Mouse (Mus musculus) kidney, postnatal 0 days (tissue): ENCODE results near the gene Gm20604. TPM values are rescaled to one million over a fixed set of nuclear protein-coding genes. Genes with fewer than 3 reads are reported as not detected.
A peak's percentile ranks its signal among the peaks of the same experiment; 100 is the strongest.

Experiments used
- ATAC-seq: fragments of 200-750 bp; cut with Nextera tagmentation; replicated peaks from 2 replicates; pipeline ENCODE4 v1.8.0; 2017; ENCODE audit warnings: low read depth, moderate number of reproducible peaks, moderate TSS enrichment, moderate library complexity; ENCODE audit not compliant: low FRiP score
- DNase-seq: peaks from one replicate; pipeline ENCODE4 v3.0.0-alpha.2; 2016; ENCODE audit warnings: low spot score
- H3K27ac ChIP-seq: fragments of 300-500 bp; sonication (generic); 2 replicates; pipeline ENCODE4 v1.5.1; 2014; ENCODE audit warnings: mild to moderate bottlenecking
- H3K27me3 ChIP-seq: fragments of 300-500 bp; sonication (generic); 2 replicates; pipeline ENCODE4 v1.6.1; 2014; ENCODE audit warnings: low read length, mixed read lengths; ENCODE audit not compliant: insufficient read depth
- H3K36me3 ChIP-seq: fragments of 300-500 bp; sonication (generic); 2 replicates; pipeline ENCODE4 v1.6.1; 2014; ENCODE audit warnings: low read length, mixed read lengths; ENCODE audit not compliant: insufficient read depth
- H3K4me1 ChIP-seq: fragments of 300-500 bp; sonication (generic); replicated peaks from 2 replicates; pipeline ENCODE4 v1.6.1; 2014; ENCODE audit warnings: antibody characterized with exemption, low read length, mixed read lengths; ENCODE audit not compliant: insufficient read depth
- H3K4me2 ChIP-seq: fragments of 300-500 bp; sonication (generic); 2 replicates; pipeline ENCODE4 v1.6.1; 2014; ENCODE audit warnings: mild to moderate bottlenecking, low read length, moderate library complexity, mixed read lengths
- H3K4me3 ChIP-seq: fragments of 300-500 bp; sonication (generic); replicated peaks from 2 replicates; pipeline ENCODE4 v1.5.1; 2014; ENCODE audit warnings: low read depth, low read length
- H3K9ac ChIP-seq: fragments of 300-500 bp; sonication (generic); 2 replicates; pipeline ENCODE4 v1.6.1; 2014; ENCODE audit warnings: low read depth, low read length
- H3K9me3 ChIP-seq: fragments of 300-500 bp; sonication (generic); replicated peaks from 2 replicates; pipeline ENCODE4 v1.6.1; 2016; ENCODE audit warnings: low read length, inconsistent platforms, mixed read lengths
- CTCF ChIP-seq: IDR thresholded peaks from 2 replicates; pipeline ENCODE4 v1.5.1; 2016; ENCODE audit warnings: antibody characterized with exemption, low read depth, mild to moderate bottlenecking, moderate library complexity
- WGBS: fragments of 180-500 bp; shearing (Covaris S2); extraction: QIAGEN DNeasy Blood & Tissue Kit; methylation state at CpG from one replicate; pipeline ENCODE4 v1.1.7; 2014; 5-methylcytosine and 5-hydroxymethylcytosine counted together
- polyA plus RNA-seq: library from polyadenylated mRNA; unstranded; fragments of >200 nt; fragmentation: Nextera tagmentation; extraction: Ambion mirVana; gene quantifications from 2 replicates; pipeline ENCODE4 v1.2.1, GENCODE M21; 2015

Gene Gm20604
- polyA plus RNA-seq, 1 experiment from 2014 or later, result 20.5 TPM

DNA sequence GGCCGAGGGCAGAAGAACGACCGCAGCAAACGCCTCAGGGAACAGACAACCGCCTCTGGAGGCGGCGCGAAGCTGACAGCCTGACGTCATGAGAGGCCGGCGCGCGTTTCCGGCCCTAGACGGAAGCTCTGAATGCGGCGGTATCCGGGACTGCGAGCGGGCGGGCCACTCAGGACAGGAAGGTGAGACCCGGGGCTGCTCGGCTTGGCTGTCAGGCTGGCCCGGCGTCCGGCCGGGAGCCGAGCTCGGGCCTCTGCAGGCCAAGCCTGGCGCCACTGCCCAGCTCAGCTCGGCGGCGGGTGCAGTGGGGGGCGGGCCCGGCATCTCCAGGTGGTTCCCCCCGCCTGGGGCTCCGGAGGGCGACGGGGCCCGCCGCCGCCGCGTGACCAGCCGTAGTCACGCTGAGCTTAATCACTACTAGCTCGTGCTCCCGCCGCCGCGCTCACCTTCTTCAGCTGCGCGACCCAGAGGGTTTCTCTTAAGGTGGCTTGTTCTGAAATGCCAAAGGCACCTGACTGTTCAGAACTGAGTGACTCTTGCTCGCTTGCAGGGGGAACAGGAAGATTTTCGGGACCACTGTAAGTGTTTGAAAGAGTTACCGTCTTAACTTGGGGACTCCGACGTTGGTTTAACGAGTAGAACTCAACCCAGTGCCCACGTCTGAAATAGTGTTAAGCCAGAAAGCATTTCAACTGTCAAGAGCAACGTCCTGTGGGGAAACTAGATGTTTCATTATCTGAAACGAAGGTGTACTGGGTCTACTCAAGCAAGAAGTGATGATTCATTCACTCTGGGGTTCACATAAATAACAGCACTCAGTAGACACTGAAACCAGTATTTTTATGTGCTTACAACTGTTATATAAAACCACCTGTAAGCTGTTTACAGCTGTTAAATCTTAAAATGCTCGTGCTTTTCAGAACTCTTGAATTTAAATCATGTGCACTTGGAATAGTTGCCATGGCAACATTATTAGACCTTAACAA is 14.6 kb downstream of the Gm20604 start, which contains the start of the genes Moap1 and Tmem251:
TSS of gene Moap1 (minus strand) at position 73 of the 986 bp plus-strand sequence.
TSS of gene Tmem251 (plus strand) at position 174 of the 986 bp plus-strand sequence.
- H3K4me3 ChIP-seq, result peak within 1 kb of the TSS; percentile 69
- DNase-seq (peak; percentile 94), ATAC-seq (peak; percentile 97)
- TF ChIP-seq CTCF, result no peak
- H3K9ac ChIP-seq, result peak within 1 kb of the TSS; percentile 87
- no peaks in the 10 kb centered on the region for H3K36me3 ChIP-seq
- peaks cover 6% of the 10 kb centered on the region; the same call in 1 of the 2 replicates for H3K4me1 ChIP-seq
- under 1% methylated on average over 63 of the region's 63 CpGs for WGBS
- H3K27me3 ChIP-seq, result no peaks in the 10 kb centered on the region
- peak within 1 kb of the TSS; percentile 93 for H3K27ac ChIP-seq
- H3K9me3 ChIP-seq, result no peaks in the 10 kb centered on the region
- H3K4me2 ChIP-seq, result peak within 1 kb of the TSS; percentile 69

DNA sequence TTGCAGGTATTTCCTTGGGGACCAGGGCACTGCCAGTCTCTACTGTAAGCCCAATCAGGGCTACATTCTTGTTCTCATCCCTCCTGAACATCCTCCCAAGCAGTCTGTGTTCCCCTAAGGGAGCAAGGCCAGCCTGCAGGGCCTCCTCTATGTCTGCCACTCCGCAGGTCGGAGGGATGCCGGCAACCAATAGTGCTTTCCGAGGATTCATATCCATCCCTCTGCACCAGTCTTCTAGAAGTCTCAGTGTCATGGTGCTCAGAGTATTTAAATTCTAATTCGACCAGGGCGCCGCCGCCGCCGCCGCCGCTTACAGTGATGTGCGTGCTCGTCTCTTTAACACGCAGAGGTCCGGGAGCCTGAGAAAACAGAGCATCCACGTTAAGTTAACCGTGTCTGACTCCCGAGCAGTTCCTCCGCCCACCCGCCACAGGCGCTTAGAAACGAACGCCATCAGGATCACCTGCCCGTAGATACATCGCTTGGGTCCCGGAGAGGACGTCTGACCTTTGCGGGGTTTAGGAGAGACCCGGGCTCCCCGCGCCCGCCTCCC is 15.4 kb downstream of the Gm20604 start:
- peak overlapping the region; percentile 93 for H3K27ac ChIP-seq
- ATAC-seq (no peak; the same call in none of the 2 replicates), DNase-seq (no peak)
- H3K4me2 ChIP-seq, result peak overlapping the region; percentile 69
- no peaks in the 10 kb centered on the region for H3K27me3 ChIP-seq
- under 1% methylated on average over 33 of the region's 33 CpGs for WGBS
- no peaks in the 10 kb centered on the region for H3K36me3 ChIP-seq
- no peak for TF ChIP-seq CTCF
- peaks cover 6% of the 10 kb centered on the region; the same call in 1 of the 2 replicates for H3K4me1 ChIP-seq
- no peaks in the 10 kb centered on the region for H3K9me3 ChIP-seq
- H3K9ac ChIP-seq, result peak overlapping the region; percentile 87
- peak overlapping the region; percentile 69 for H3K4me3 ChIP-seq

DNA sequence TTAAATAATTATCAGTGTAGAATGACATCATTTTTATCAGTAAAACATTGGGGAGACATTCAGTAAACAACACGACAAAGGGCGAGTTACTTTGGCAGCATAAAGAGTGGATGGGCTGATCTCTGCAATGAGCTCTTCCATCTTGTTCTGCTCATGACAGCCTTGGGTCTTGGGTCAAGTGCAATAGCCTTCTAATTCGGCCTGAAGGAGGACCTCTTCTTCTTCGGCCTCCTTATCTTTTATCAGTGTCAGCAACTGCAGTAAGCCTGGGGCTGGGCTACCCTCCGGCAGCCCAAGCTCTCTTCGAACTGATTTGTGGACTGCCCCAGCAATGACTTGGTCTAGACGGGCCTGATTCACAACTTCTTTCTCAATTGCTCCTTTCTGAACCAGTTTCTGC is 16.4 kb downstream of the Gm20604 start:
- Histone ChIP-seq H3K4me1 (peaks cover 6% of the 10 kb centered on the region; the same call in 1 of the 2 replicates), H3K4me3 (no peak overlapping the region), H3K4me2 (no peak overlapping the region), H3K9me3 (no peaks in the 10 kb centered on the region), H3K9ac (no peak overlapping the region), H3K27me3 (no peaks in the 10 kb centered on the region), H3K27ac (no peak overlapping the region), H3K36me3 (no peaks in the 10 kb centered on the region)
- no peak for ATAC-seq
- no peak for TF ChIP-seq CTCF
- 78% methylated on average over 7 of the region's 7 CpGs for WGBS
- DNase-seq, result no peak

DNA sequence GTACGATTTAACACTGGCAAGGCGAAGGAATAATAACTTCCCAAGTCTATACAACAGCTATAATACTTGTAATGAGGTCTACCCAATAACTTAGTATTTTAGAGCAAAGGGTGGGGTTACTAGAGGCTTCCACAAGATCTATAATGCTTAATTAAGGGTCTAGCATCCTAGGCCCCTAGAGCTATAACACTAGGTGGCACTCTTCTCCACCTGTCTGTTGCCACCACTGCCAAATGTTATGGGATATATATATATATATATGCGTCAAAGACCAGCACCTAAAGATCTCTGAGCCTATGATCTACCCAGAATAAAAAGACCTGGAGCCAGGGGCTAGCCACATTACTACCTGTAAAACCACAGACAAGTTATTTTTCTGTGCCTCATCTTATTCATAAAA is 18.2 kb downstream of the Gm20604 start:
- Histone ChIP-seq H3K9me3 (no peaks in the 10 kb centered on the region), H3K4me2 (no peak overlapping the region), H3K4me3 (no peak overlapping the region), H3K27ac (no peak overlapping the region), H3K36me3 (no peaks in the 10 kb centered on the region), H3K9ac (no peak overlapping the region), H3K4me1 (peaks cover 6% of the 10 kb centered on the region; the same call in 1 of the 2 replicates), H3K27me3 (no peaks in the 10 kb centered on the region)
- peak; percentile 66 for TF ChIP-seq CTCF
- ATAC-seq (no peak), DNase-seq (peak; percentile 51)
- WGBS, result 71% methylated on average over 3 of the region's 3 CpGs

DNA sequence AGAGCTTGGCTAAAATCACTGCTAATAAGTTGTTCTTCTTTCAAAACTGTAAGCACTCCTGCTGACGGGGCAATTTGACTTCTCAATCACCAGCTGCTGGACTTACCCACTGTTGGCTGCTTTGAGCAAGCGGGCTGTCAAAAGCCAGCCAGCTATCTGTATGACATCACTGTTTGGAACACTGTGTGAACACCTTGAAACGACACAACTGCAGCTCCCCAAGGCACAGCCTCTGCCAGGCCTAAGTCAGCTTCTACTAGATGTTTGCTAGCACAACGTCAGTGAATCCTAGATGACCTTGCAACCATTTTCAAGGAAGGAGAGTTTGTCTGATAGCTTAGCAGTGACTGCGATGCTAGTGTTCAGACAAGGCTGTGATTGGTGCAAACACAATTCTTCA is 19.4 kb downstream of the Gm20604 start:
- DNase-seq (no peak), ATAC-seq (no peak)
- H3K4me2 ChIP-seq, result no peak overlapping the region
- H3K4me3 ChIP-seq, result no peak overlapping the region
- H3K4me1 ChIP-seq, result peaks cover 6% of the 10 kb centered on the region; the same call in 1 of the 2 replicates
- no peak for TF ChIP-seq CTCF
- 76% methylated on average over 5 of the region's 5 CpGs for WGBS
- no peaks in the 10 kb centered on the region for H3K9me3 ChIP-seq
- H3K9ac ChIP-seq, result no peak overlapping the region
- no peaks in the 10 kb centered on the region for H3K27me3 ChIP-seq
- H3K36me3 ChIP-seq, result no peaks in the 10 kb centered on the region
- no peak overlapping the region for H3K27ac ChIP-seq

DNA sequence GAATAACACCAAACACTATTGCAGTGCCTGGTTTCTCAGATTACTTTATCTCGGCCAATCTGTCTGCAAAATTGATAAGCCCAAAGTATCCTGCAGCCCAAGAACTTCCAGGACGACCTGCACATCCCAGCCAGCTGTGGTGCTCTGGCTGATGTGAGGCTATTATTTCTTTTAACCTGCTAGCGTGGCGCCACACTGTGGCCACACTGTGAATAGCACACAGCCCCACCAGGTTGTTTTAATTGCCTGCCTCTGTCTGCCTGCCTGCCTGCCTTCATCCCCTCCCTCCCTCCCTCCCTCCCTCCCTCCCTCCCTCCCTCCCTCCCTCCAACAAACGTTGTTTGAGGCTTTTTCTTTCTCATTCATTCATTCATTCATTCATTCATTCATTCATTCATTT is 25.1 kb downstream of the Gm20604 start:
- no peak for ATAC-seq
- Histone ChIP-seq H3K4me3 (no peak overlapping the region), H3K4me1 (0 out of 2 replicates have a peak, but pooled peaks cover 6% of the 10 kb centered on the region), H3K27me3 (no peaks in the 10 kb centered on the region), H3K27ac (no peak overlapping the region), H3K36me3 (no peaks in the 10 kb centered on the region), H3K4me2 (no peak overlapping the region), H3K9me3 (no peaks in the 10 kb centered on the region), H3K9ac (no peak overlapping the region)
- DNase-seq, result peak; percentile 77
- 7% methylated on average over 4 of the region's 5 CpGs for WGBS
- peak; percentile 75 for TF ChIP-seq CTCF
